In the genomic region with DNA sequence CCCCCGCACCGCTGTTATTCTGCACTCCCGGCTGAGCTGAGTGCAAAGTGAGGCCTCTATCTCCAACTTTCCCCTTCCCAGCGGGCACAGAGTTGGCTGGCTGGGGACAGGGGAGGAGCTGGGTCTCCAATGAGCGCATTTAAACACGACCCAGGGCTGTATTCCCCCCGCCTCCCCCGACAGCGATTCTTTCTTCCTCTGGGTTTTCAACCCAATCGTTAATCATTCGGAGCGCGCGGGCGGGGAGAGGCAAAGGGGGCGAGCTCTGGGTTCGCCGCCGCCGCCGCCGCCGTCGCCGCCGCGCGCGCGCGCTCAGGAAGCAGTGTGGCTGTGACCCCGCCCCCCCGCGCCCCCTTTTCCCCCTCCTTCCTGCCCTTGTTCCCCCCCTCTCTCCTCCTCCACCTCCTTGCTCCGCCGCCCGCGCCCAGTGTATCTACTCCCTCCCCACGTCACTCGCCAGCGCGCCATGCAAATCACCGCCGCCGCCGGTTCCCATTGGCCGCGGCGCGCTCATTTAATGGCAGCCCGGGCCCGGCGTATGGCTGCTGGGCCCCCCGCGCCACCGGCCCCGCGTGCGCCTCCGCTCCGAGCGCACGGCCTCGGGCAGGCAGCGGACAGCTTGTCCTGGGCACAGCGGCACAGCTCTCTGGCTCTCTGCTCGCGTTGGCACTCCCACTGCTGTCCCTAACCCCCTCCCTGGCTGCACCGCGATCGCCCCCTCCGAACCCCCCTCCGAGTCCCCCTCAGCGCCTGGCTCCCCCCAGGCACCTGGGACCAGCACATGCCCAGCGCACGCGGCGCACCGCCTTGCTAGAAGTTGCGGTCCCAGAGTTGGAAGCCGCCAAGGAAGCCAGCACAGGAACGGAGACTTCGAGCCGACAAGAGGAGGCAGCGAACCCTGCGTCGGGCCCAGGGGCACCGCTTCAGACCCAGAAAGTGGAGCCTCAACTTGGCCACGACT, we compare ENCODE assay signal across 7 mouse cellular contexts. TPM values are rescaled to one million over a fixed set of nuclear protein-coding genes. Genes with fewer than 3 reads are reported as not detected.
DNase-seq lines count a peak whose midpoint lies in the region; ATAC-seq lines count a peak whose summit lies in the region.

A gene (plus strand): TSS at position 225 of the 961 bp plus-strand sequence.

- H3K9ac ChIP-seq in lung, embryonic 15.5 days = no peak within 1 kb of the TSS
- peak within 1 kb of the TSS; percentile 29; the same call in 1 of the 2 replicates for H3K9ac ChIP-seq in neural tube, embryonic 15.5 days (replicated peaks)

- peaks cover 25% of the 10 kb centered on the region; the same call in 1 of the 2 replicates for H3K4me1 ChIP-seq in lung, embryonic 15.5 days
- H3K4me1 ChIP-seq in hindbrain, embryonic 10.5 days (replicated peaks) = peaks cover 74% of the 10 kb centered on the region
- peaks cover 29% of the 10 kb centered on the region for H3K4me1 ChIP-seq in neural tube, embryonic 15.5 days

- H3K36me3 ChIP-seq in lung, embryonic 15.5 days = no peaks in the 10 kb centered on the region
- peaks cover 15% of the 10 kb centered on the region for H3K36me3 ChIP-seq in hindbrain, embryonic 10.5 days
- no peaks in the 10 kb centered on the region for H3K36me3 ChIP-seq in neural tube, embryonic 15.5 days

- no peak for DNase-seq in lung, postnatal 36 days
- peak; percentile 93 for DNase-seq in embryo, embryonic 10 days (ENCODE audit: low spot score)
- DNase-seq in hindbrain, embryonic 10.5 days (ENCODE audit: low spot score) = peak; percentile 93
- DNase-seq in left cerebral cortex, postnatal 4 days = peak; percentile 83
- no peak for DNase-seq in ovary, postnatal 14 days (ENCODE audit: low spot score)

- peak within 1 kb of the TSS; percentile 38 for H3K4me3 ChIP-seq in lung, embryonic 15.5 days
- H3K4me3 ChIP-seq in hindbrain, embryonic 10.5 days = peak within 1 kb of the TSS; percentile 78
- H3K4me3 ChIP-seq in neural tube, embryonic 15.5 days (replicated peaks) = peak within 1 kb of the TSS; percentile 42

- no peak within 1 kb of the TSS for H3K27ac ChIP-seq in lung, embryonic 15.5 days
- H3K27ac ChIP-seq in hindbrain, embryonic 10.5 days = peak within 1 kb of the TSS; percentile 94
- peak within 1 kb of the TSS; percentile 75 for H3K27ac ChIP-seq in neural tube, embryonic 15.5 days (replicated peaks)

- H3K9me3 ChIP-seq in lung, embryonic 15.5 days = no peaks in the 10 kb centered on the region
- H3K9me3 ChIP-seq in hindbrain, embryonic 10.5 days = no peaks in the 10 kb centered on the region
- H3K9me3 ChIP-seq in neural tube, embryonic 15.5 days (replicated peaks) = no peaks in the 10 kb centered on the region

- intact Hi-C loops in left cerebral cortex, postnatal 4 days (cut with DNase I) = no loop called here

- H3K27me3 ChIP-seq in lung, embryonic 15.5 days = peaks cover 99% of the 10 kb centered on the region
- peaks cover 90% of the 10 kb centered on the region for H3K27me3 ChIP-seq in hindbrain, embryonic 10.5 days (ENCODE audit: insufficient read depth, poor library complexity, severe bottlenecking)
- H3K27me3 ChIP-seq in neural tube, embryonic 15.5 days (replicated peaks) = peaks cover 78% of the 10 kb centered on the region

- WGBS in lung, embryonic 15.5 days = under 1% methylated on average over 65 of the region's 89 CpGs
- WGBS in hindbrain, embryonic 10.5 days = under 1% methylated on average over 89 of the region's 89 CpGs
- WGBS in neural tube, embryonic 15.5 days = under 1% methylated on average over 78 of the region's 89 CpGs

- peak within 1 kb of the TSS; percentile 66 for H3K4me2 ChIP-seq in lung, embryonic 15.5 days
- H3K4me2 ChIP-seq in neural tube, embryonic 15.5 days = peak within 1 kb of the TSS; percentile 59

- peak; percentile 61; the same call in 1 of the 2 replicates for ATAC-seq in lung, embryonic 15.5 days (ENCODE audit: borderline replicate concordance, extremely low read depth, low FRiP score, low TSS enrichment)
- ATAC-seq in neural tube, embryonic 15.5 days (ENCODE audit: low FRiP score) = peak; percentile 78

RNA-seq across cellular contexts. Expression of the gene that starts here (rescaled TPM):
- polyA plus RNA-seq in lung, embryonic 15.5 days (2015; fragmentation: Nextera tagmentation; extraction: Ambion mirVana) = not detected in 2 replicates
- 2.5 and 2.6 TPM in 2 replicates for polyA plus RNA-seq in hindbrain, embryonic 10.5 days (2016; fragmentation: Nextera tagmentation; extraction: Ambion mirVana)
- 10 to 100 TPM; 15.0 to 20.7 TPM for total RNA-seq in left cerebral cortex, postnatal 4 days (2021)
- polyA plus RNA-seq in neural tube, embryonic 15.5 days (2015; fragmentation: Nextera tagmentation; extraction: Ambion mirVana) = 0.40 and 0.91 TPM in 2 replicates

Comparison
In these comparisons a context has a peak if more than half of its experiments do, and no peak if none do; other contexts are left out.
1. Peak in ATAC-seq, H3K4me3 ChIP-seq and H3K4me2 ChIP-seq in lung, embryonic 15.5 days; RNA of the gene not detected or under 1 TPM.
2. Peak in ATAC-seq, H3K4me3 ChIP-seq, H3K27ac ChIP-seq, H3K9ac ChIP-seq and H3K4me2 ChIP-seq in neural tube, embryonic 15.5 days; RNA of the gene not detected or under 1 TPM.
3. DNase-seq: peak in embryo, embryonic 10 days (single experiment), hindbrain, embryonic 10.5 days (single experiment) and left cerebral cortex, postnatal 4 days (single experiment); none in lung, postnatal 36 days (single experiment) and ovary, postnatal 14 days (single experiment).
4. Peak in every context shown above with its lines, with median percentiles within 50 percentile points of each other: H3K4me3 ChIP-seq.